8 mouse cellular contexts compared by ENCODE assay signal in genomic region chr6:34999101-34999500, GRCm38 (mm10). TPM values are rescaled to one million over a fixed set of nuclear protein-coding genes. Genes with fewer than 3 reads are reported as not detected.
DNase-seq lines count a peak whose midpoint lies in the region; ATAC-seq and TF ChIP-seq lines count a peak whose summit lies in the region.

No protein-coding gene starts in this region.

- DNase-seq in 416B (ENCODE audit: low read depth): peak; percentile 65
- peak; percentile 69 for DNase-seq in embryonic facial prominence, embryonic 14.5 days (ENCODE audit: low spot score)
- no peak for DNase-seq in limb, embryonic 14.5 days (ENCODE audit: low spot score)
- peak; percentile 37 for DNase-seq in right cerebral cortex, postnatal 14 days
- DNase-seq in urinary bladder, postnatal 10 days (ENCODE audit: low spot score): no peak

- H3K27me3 ChIP-seq in E14TG2a.4 (ENCODE audit: insufficient read depth, low read length): peaks cover 26% of the 10 kb centered on the region
- no peaks in the 10 kb centered on the region for H3K27me3 ChIP-seq in embryonic facial prominence, embryonic 14.5 days (replicated peaks; ENCODE audit: control insufficient read depth, insufficient read depth, low read length)
- no peaks in the 10 kb centered on the region for H3K27me3 ChIP-seq in intestine, postnatal 0 days (replicated peaks; ENCODE audit: control insufficient read depth, insufficient read depth, low read length)
- no peaks in the 10 kb centered on the region for H3K27me3 ChIP-seq in limb, embryonic 14.5 days (ENCODE audit: control insufficient read depth, insufficient read depth, low read length)

- no peaks in the 10 kb centered on the region for H3K36me3 ChIP-seq in E14TG2a.4 (ENCODE audit: insufficient read depth, low read length)
- no peaks in the 10 kb centered on the region for H3K36me3 ChIP-seq in embryonic facial prominence, embryonic 14.5 days (ENCODE audit: control insufficient read depth, insufficient read depth, low read length)
- no peaks in the 10 kb centered on the region for H3K36me3 ChIP-seq in intestine, postnatal 0 days (ENCODE audit: control insufficient read depth, insufficient read depth)
- no peaks in the 10 kb centered on the region for H3K36me3 ChIP-seq in limb, embryonic 14.5 days (ENCODE audit: control insufficient read depth, insufficient read depth, low read length)

- H3K4me2 ChIP-seq in embryonic facial prominence, embryonic 14.5 days (ENCODE audit: low read depth, low read length): peak overlapping the region; percentile 40
- H3K4me2 ChIP-seq in intestine, postnatal 0 days (replicated peaks; ENCODE audit: low read depth): no peak overlapping the region
- peak overlapping the region; percentile 19; the same call in 1 of the 2 replicates for H3K4me2 ChIP-seq in limb, embryonic 14.5 days (replicated peaks; ENCODE audit: low read depth, low read length, severe bottlenecking)

- WGBS in embryonic facial prominence, embryonic 14.5 days: 25% methylated on average over 4 of the region's 4 CpGs
- WGBS in intestine, postnatal 0 days: 24% methylated on average over 4 of the region's 4 CpGs
- WGBS in limb, embryonic 14.5 days: 13% methylated on average over 4 of the region's 4 CpGs

- H3K9me3 ChIP-seq in E14TG2a.4 (ENCODE audit: low read length): no peaks in the 10 kb centered on the region
- H3K9me3 ChIP-seq in embryonic facial prominence, embryonic 14.5 days (ENCODE audit: control insufficient read depth, low read length): no peaks in the 10 kb centered on the region
- H3K9me3 ChIP-seq in intestine, postnatal 0 days (ENCODE audit: control insufficient read depth): no peaks in the 10 kb centered on the region
- no peaks in the 10 kb centered on the region for H3K9me3 ChIP-seq in limb, embryonic 14.5 days (ENCODE audit: control insufficient read depth, low read length)

- peak overlapping the region; percentile 43 for H3K4me3 ChIP-seq in E14TG2a.4 (replicated peaks; ENCODE audit: low read length)
- H3K4me3 ChIP-seq in embryonic facial prominence, embryonic 14.5 days (ENCODE audit: low read depth, low read length): no peak overlapping the region
- no peak overlapping the region for H3K4me3 ChIP-seq in intestine, postnatal 0 days (ENCODE audit: low read depth, low read length)
- no peak overlapping the region for H3K4me3 ChIP-seq in limb, embryonic 14.5 days (replicated peaks; ENCODE audit: low read length)

- H3K4me1 ChIP-seq in E14TG2a.4 (replicated peaks; ENCODE audit: low read depth, low read length): peaks cover 23% of the 10 kb centered on the region
- H3K4me1 ChIP-seq in embryonic facial prominence, embryonic 14.5 days (ENCODE audit: control insufficient read depth, insufficient read depth, low read length): peaks cover 7% of the 10 kb centered on the region
- H3K4me1 ChIP-seq in intestine, postnatal 0 days (replicated peaks; ENCODE audit: control insufficient read depth, insufficient read depth, low read length): 0 out of 2 replicates have a peak, but pooled peaks cover 5% of the 10 kb centered on the region
- H3K4me1 ChIP-seq in limb, embryonic 14.5 days (ENCODE audit: control insufficient read depth, insufficient read depth, low read length): no peaks in the 10 kb centered on the region

- no peak for TF ChIP-seq POLR2A in limb, embryonic 14.5 days (IDR thresholded peaks at IDR 0.05; ENCODE audit: borderline replicate concordance, extremely low read depth, insufficient read depth, insufficient read length)

- no peak overlapping the region for H3K9ac ChIP-seq in embryonic facial prominence, embryonic 14.5 days (ENCODE audit: low read depth, low read length)
- H3K9ac ChIP-seq in intestine, postnatal 0 days (ENCODE audit: low read depth, low read length): no peak overlapping the region
- no peak overlapping the region for H3K9ac ChIP-seq in limb, embryonic 14.5 days (ENCODE audit: low read depth, low read length, severe bottlenecking)

- peak; percentile 51; the same call in 1 of the 2 replicates for ATAC-seq in embryonic facial prominence, embryonic 14.5 days (ENCODE audit: low read depth)
- no peak for ATAC-seq in intestine, postnatal 0 days
- ATAC-seq in limb, embryonic 14.5 days (ENCODE audit: low FRiP score, low read depth): peak; percentile 47; the same call in 1 of the 2 replicates
- no peak for ATAC-seq in erythroid progenitor cell, adult 5-6 weeks (replicated peaks; ENCODE audit: low FRiP score, poor library complexity, severe bottlenecking)

- no peak overlapping the region for H3K27ac ChIP-seq in embryonic facial prominence, embryonic 14.5 days (replicated peaks; ENCODE audit: low read depth, low read length)
- H3K27ac ChIP-seq in intestine, postnatal 0 days (ENCODE audit: low read depth, low read length): no peak overlapping the region
- H3K27ac ChIP-seq in limb, embryonic 14.5 days (replicated peaks; ENCODE audit: low read depth, low read length): no peak overlapping the region

- peak; percentile 21; the same call in 1 of the 2 replicates for TF ChIP-seq CTCF in E14TG2a.4 (conservative IDR thresholded peaks at IDR 0.05; ENCODE audit: low read length)
- peak; percentile 69 for TF ChIP-seq CTCF in intestine, postnatal 0 days (IDR thresholded peaks at IDR 0.05; ENCODE audit: low read depth)

RNA-seq across cellular contexts. Expression of gene Slc23a4, which starts 10.9 kb away (rescaled TPM):
- polyA plus RNA-seq in embryonic facial prominence, embryonic 14.5 days (2014; fragmentation: Nextera tagmentation; extraction: Ambion mirVana): 0.18 and 0.53 TPM in 2 replicates
- polyA plus RNA-seq in intestine, postnatal 0 days (2015; fragmentation: Nextera tagmentation; extraction: Ambion mirVana): 7.4 and 7.7 TPM in 2 replicates
- polyA plus RNA-seq in limb, embryonic 14.5 days (2012; rRNA removed): 1.9 and 2.1 TPM in 2 replicates
- polyA plus RNA-seq in limb, embryonic 14.5 days (2014; fragmentation: Nextera tagmentation; extraction: Ambion mirVana): 0.44 and 0.73 TPM in 2 replicates
- total RNA-seq in erythroid progenitor cell, adult 5-6 weeks (2015; ENCODE audit: low replicate concordance): not detected in 2 replicates
- total RNA-seq in erythroid progenitor cell, adult 5-6 weeks (2017; ENCODE audit: low replicate concordance): not detected in 2 replicates

Comparison
In these comparisons a context has a peak if more than half of its experiments do, and no peak if none do; other contexts are left out.
1. DNase-seq: peak in 416B (single experiment), embryonic facial prominence, embryonic 14.5 days (single experiment) and right cerebral cortex, postnatal 14 days (single experiment); none in limb, embryonic 14.5 days (single experiment) and urinary bladder, postnatal 10 days (single experiment).
2. ATAC-seq: peak in embryonic facial prominence, embryonic 14.5 days (single experiment) and limb, embryonic 14.5 days (single experiment); none in intestine, postnatal 0 days (single experiment) and erythroid progenitor cell, adult 5-6 weeks (single experiment).